Comparison of ENCODE assay signal across 9 mouse cellular contexts in genomic region chr19:28835500-28835864, GRCm38 (mm10). TPM values are rescaled to one million over a fixed set of nuclear protein-coding genes. Genes with fewer than 3 reads are reported as not detected.
DNase-seq lines count a peak whose midpoint lies in the region; ATAC-seq lines count a peak whose summit lies in the region.
"Had no signal": no experiment of that assay in that cellular context is flagged by ENCODE, and none has a peak within 500 bp of the region (broad histone marks: within the 10 kb centered on the region; RNA-seq: fewer than 3 reads in every experiment).

No protein-coding gene starts in this region.

- H3K4me2 ChIP-seq in embryonic facial prominence, embryonic 13.5 days: peak overlapping the region; percentile 96
- peak overlapping the region; percentile 82 for H3K4me2 ChIP-seq in hindbrain, embryonic 13.5 days
- peak overlapping the region; percentile 86 for H3K4me2 ChIP-seq in midbrain, embryonic 14.5 days (ENCODE audit: low read length)

- peak overlapping the region; percentile 65 for H3K9ac ChIP-seq in embryonic facial prominence, embryonic 13.5 days
- peak overlapping the region; percentile 79 for H3K9ac ChIP-seq in hindbrain, embryonic 13.5 days
- peak overlapping the region; percentile 62 for H3K9ac ChIP-seq in midbrain, embryonic 14.5 days (replicated peaks; ENCODE audit: low read length)

- 8% methylated on average over 9 of the region's 9 CpGs for whole genome bisulfite sequencing in embryonic facial prominence, embryonic 13.5 days
- WGBS in hindbrain, embryonic 13.5 days: 10% methylated on average over 9 of the region's 9 CpGs
- 15% methylated on average over 9 of the region's 9 CpGs for WGBS in midbrain, embryonic 14.5 days

- H3K36me3 ChIP-seq in embryonic facial prominence, embryonic 13.5 days: no peaks in the 10 kb centered on the region
- no peaks in the 10 kb centered on the region for H3K36me3 ChIP-seq in hindbrain, embryonic 13.5 days
- H3K36me3 ChIP-seq in midbrain, embryonic 14.5 days (ENCODE audit: control insufficient read depth, insufficient read depth, low read length): no peaks in the 10 kb centered on the region

- ATAC-seq in embryonic facial prominence, embryonic 13.5 days (ENCODE audit: insufficient number of reproducible peaks, insufficient read depth, low FRiP score, low TSS enrichment, low read depth): no peak
- peak; percentile 37 for ATAC-seq in hindbrain, embryonic 13.5 days (ENCODE audit: low FRiP score)
- ATAC-seq in midbrain, embryonic 14.5 days (ENCODE audit: low FRiP score, low TSS enrichment): peak; percentile 32; the same call in 1 of the 2 replicates
- no peak for ATAC-seq in erythroblast, adult 5-6 weeks (replicated peaks; ENCODE audit: low FRiP score, poor library complexity, severe bottlenecking)

- no peak overlapping the region for H3K27ac ChIP-seq in embryonic facial prominence, embryonic 13.5 days
- H3K27ac ChIP-seq in hindbrain, embryonic 13.5 days: peak overlapping the region; percentile 83
- H3K27ac ChIP-seq in midbrain, embryonic 14.5 days (replicated peaks; ENCODE audit: low read depth, low read length): peak overlapping the region; percentile 71; the same call in 1 of the 2 replicates

- peak overlapping the region; percentile 60 for H3K4me3 ChIP-seq in embryonic facial prominence, embryonic 13.5 days
- H3K4me3 ChIP-seq in hindbrain, embryonic 13.5 days: peak overlapping the region; percentile 66
- H3K4me3 ChIP-seq in midbrain, embryonic 14.5 days (replicated peaks; ENCODE audit: low read depth, low read length): peak overlapping the region; percentile 65

- peaks cover 12% of the 10 kb centered on the region for H3K4me1 ChIP-seq in embryonic facial prominence, embryonic 13.5 days
- peaks cover 19% of the 10 kb centered on the region for H3K4me1 ChIP-seq in hindbrain, embryonic 13.5 days (replicated peaks)
- 0 out of 2 replicates have a peak, but pooled peaks cover 2% of the 10 kb centered on the region for H3K4me1 ChIP-seq in midbrain, embryonic 14.5 days (ENCODE audit: control insufficient read depth, insufficient read depth, low read length)

- H3K9me3 ChIP-seq in embryonic facial prominence, embryonic 13.5 days: no peaks in the 10 kb centered on the region
- 0 out of 2 replicates have a peak, but pooled peaks cover 8% of the 10 kb centered on the region for H3K9me3 ChIP-seq in hindbrain, embryonic 13.5 days
- no peaks in the 10 kb centered on the region for H3K9me3 ChIP-seq in midbrain, embryonic 14.5 days (ENCODE audit: control insufficient read depth, low read length)

- peaks cover 48% of the 10 kb centered on the region for H3K27me3 ChIP-seq in embryonic facial prominence, embryonic 13.5 days
- H3K27me3 ChIP-seq in hindbrain, embryonic 13.5 days: peaks cover 25% of the 10 kb centered on the region
- no peaks in the 10 kb centered on the region for H3K27me3 ChIP-seq in midbrain, embryonic 14.5 days (ENCODE audit: control insufficient read depth, insufficient read depth, low read length)

- peak; percentile 14 to 15 for DNase-seq in layer of hippocampus, postnatal 25 days (ENCODE audit: extremely low spot score in 1 of 2, low spot score in 1 of 2)
- DNase-seq in layer of hippocampus, adult 18-20 months (ENCODE audit: low spot score in 2 of 2): no peak
- DNase-seq in midbrain, embryonic 14.5 days: peak; percentile 44
- DNase-seq in adrenal gland, postnatal 14 days: no peak
- DNase-seq in adrenal gland, adult 2 months: no peak

RNA-seq across cellular contexts. Expression of gene Slc1a1, which starts 0.6 kb away (rescaled TPM):
- total RNA-seq in layer of hippocampus, postnatal 25 days (2021): 100 to 1,000 TPM; 141 to 153 TPM
- 100 to 1,000 TPM; 137 to 138 TPM for total RNA-seq in layer of hippocampus, adult 18-20 months (2021)
- polyA plus RNA-seq in embryonic facial prominence, embryonic 13.5 days (2015; fragmentation: Nextera tagmentation; extraction: Ambion mirVana): 2.2 TPM in 2 replicates
- polyA plus RNA-seq in hindbrain, embryonic 13.5 days (2015; fragmentation: Nextera tagmentation; extraction: Ambion mirVana): 22.1 and 23.0 TPM in 2 replicates
- polyA plus RNA-seq in midbrain, embryonic 14.5 days (2014; fragmentation: Nextera tagmentation; extraction: Ambion mirVana): 19.8 and 21.7 TPM in 2 replicates
- total RNA-seq in adrenal gland, postnatal 14 days (2021): 1.4 and 1.6 TPM in 2 replicates
- total RNA-seq in erythroblast, adult 5-6 weeks (2015; ENCODE audit: low replicate concordance): not detected in 2 replicates
- 0.26 TPM in 1 of 2 replicates, not detected in the other for total RNA-seq in erythroblast, adult 5-6 weeks (2017; ENCODE audit: low replicate concordance)
- 1 to 10 TPM in 1 of 2 experiments, under 1 TPM in 1; 0.89 to 1.5 TPM for total RNA-seq in adrenal gland, adult 2 months (2021)
- polyA plus RNA-seq in adrenal gland, adult 2 months (2012; rRNA removed): 0.59 and 0.64 TPM in 2 replicates
- total RNA-seq: liver, adult 2 months had no signal
- polyA plus RNA-seq: liver, adult 2 months had no signal

Comparison
In these comparisons a context has a peak if more than half of its experiments do, and no peak if none do; other contexts are left out.
1. DNase-seq: peak in layer of hippocampus, postnatal 25 days (2 of 2) and midbrain, embryonic 14.5 days (single experiment); none in layer of hippocampus, adult 18-20 months (0 of 2), adrenal gland, postnatal 14 days (single experiment) and adrenal gland, adult 2 months (single experiment).
2. ATAC-seq: peak in hindbrain, embryonic 13.5 days (single experiment) and midbrain, embryonic 14.5 days (single experiment); none in embryonic facial prominence, embryonic 13.5 days (single experiment) and erythroblast, adult 5-6 weeks (single experiment).
3. RNA of gene Slc1a1, which starts 0.6 kb away (total RNA-seq): 141 to 153 TPM in layer of hippocampus, postnatal 25 days and 137 to 138 TPM in layer of hippocampus, adult 18-20 months; 1.4 to 1.6 TPM in adrenal gland, postnatal 14 days, 0.89 to 1.5 TPM in adrenal gland, adult 2 months and 0.26 TPM in erythroblast, adult 5-6 weeks; every median in the first group is over 10 times any median in the second.
4. Peak in every context shown above with its lines, with median percentiles within 50 percentile points of each other: H3K4me2 ChIP-seq, H3K4me3 ChIP-seq and H3K9ac ChIP-seq.